Mouse (Mus musculus) midbrain, embryonic 14.5 days (tissue): ENCODE data around the gene Fgf9. TPM values are rescaled to one million over a fixed set of nuclear protein-coding genes. Genes with fewer than 3 reads are reported as not detected.
A peak's percentile ranks its signal among the peaks of the same experiment; 100 is the strongest.

Experiments
- ATAC-seq: fragments of 200-750 bp; cut with Nextera tagmentation; 2 replicates; pipeline ENCODE4 v1.8.0; 2017; ENCODE audit warnings: moderate number of reproducible peaks, moderate library complexity; ENCODE audit not compliant: low FRiP score, low TSS enrichment
- DNase-seq: peaks from one replicate; pipeline ENCODE4 v3.0.0-alpha.2; 2015
- H3K27ac ChIP-seq: fragments of 300-500 bp; sonication (generic); replicated peaks from 2 replicates; pipeline ENCODE4 v1.5.1; 2014; ENCODE audit warnings: mild to moderate bottlenecking, low read depth, low read length, moderate library complexity
- H3K27me3 ChIP-seq: fragments of 300-500 bp; sonication (generic); 2 replicates; pipeline ENCODE4 v1.6.1; 2014; ENCODE audit warnings: low read length, control low read depth, mixed read lengths; ENCODE audit not compliant: control insufficient read depth, insufficient read depth
- H3K36me3 ChIP-seq: fragments of 300-500 bp; sonication (generic); 2 replicates; pipeline ENCODE4 v1.6.1; 2014; ENCODE audit warnings: low read length, control low read depth; ENCODE audit not compliant: control insufficient read depth, insufficient read depth
- H3K4me1 ChIP-seq: fragments of 300-500 bp; sonication (generic); 2 replicates; pipeline ENCODE4 v1.6.1; 2014; ENCODE audit warnings: mild to moderate bottlenecking, antibody characterized with exemption, low read length, control low read depth; ENCODE audit not compliant: control insufficient read depth, insufficient read depth
- H3K4me2 ChIP-seq: fragments of 300-500 bp; sonication (generic); 2 replicates; pipeline ENCODE4 v1.6.1; 2014; ENCODE audit warnings: mild to moderate bottlenecking, low read length, moderate library complexity
- H3K4me3 ChIP-seq: fragments of 300-500 bp; sonication (generic); replicated peaks from 2 replicates; pipeline ENCODE4 v1.5.1; 2014; ENCODE audit warnings: low read depth, low read length
- H3K9ac ChIP-seq: fragments of 300-500 bp; sonication (generic); replicated peaks from 2 replicates; pipeline ENCODE4 v1.6.1; 2014; ENCODE audit warnings: mild to moderate bottlenecking, low read length, moderate library complexity
- H3K9me3 ChIP-seq: fragments of 300-500 bp; sonication (generic); 2 replicates; pipeline ENCODE4 v1.6.1; 2016; ENCODE audit warnings: low read length, control low read depth, mixed read lengths; ENCODE audit not compliant: control insufficient read depth
- WGBS: fragments of 180-500 bp; shearing (Covaris S2); extraction: QIAGEN DNeasy Blood & Tissue Kit; methylation state at CpG from one replicate; pipeline ENCODE4 v1.1.7; 2014; 5-methylcytosine and 5-hydroxymethylcytosine counted together
- polyA plus RNA-seq: library from polyadenylated mRNA; unstranded; fragments of >200 nt; fragmentation: Nextera tagmentation; extraction: Ambion mirVana; gene quantifications from 2 replicates; pipeline ENCODE4 v1.2.1, GENCODE M21; 2014

Fgf9 gene
- polyA plus RNA-seq, 1 experiment from 2014 or later = 13.5 TPM

GRCm38 (mm10) chr14:58071120-58071641, 834 bp downstream of the Fgf9 start:
- peak overlapping the region; percentile 66 for H3K9ac ChIP-seq
- 0% methylated on average over 26 of the region's 31 CpGs for WGBS
- no peaks in the 10 kb centered on the region for H3K9me3 ChIP-seq
- peak overlapping the region; percentile 98 for H3K4me2 ChIP-seq
- H3K27me3 ChIP-seq = peaks cover 40% of the 10 kb centered on the region
- DNase-seq (peak; percentile 63), ATAC-seq (peak; percentile 28; the same call in 1 of the 2 replicates)
- peak overlapping the region; percentile 66 for H3K4me3 ChIP-seq
- peaks cover 29% of the 10 kb centered on the region for H3K4me1 ChIP-seq
- peak overlapping the region; percentile 45 for H3K27ac ChIP-seq
- H3K36me3 ChIP-seq = no peaks in the 10 kb centered on the region

- DNase-seq = peak; percentile 93
- ATAC-seq = peak; percentile 69
- H3K36me3 ChIP-seq = no peaks in the 10 kb centered on the region
- H3K4me1 ChIP-seq = peaks cover 35% of the 10 kb centered on the region
- no peak overlapping the region for H3K27ac ChIP-seq
- no peaks in the 10 kb centered on the region for H3K9me3 ChIP-seq
- H3K4me3 ChIP-seq = peak overlapping the region; percentile 66
- H3K9ac ChIP-seq = peak overlapping the region; percentile 52
- WGBS = under 1% methylated on average over 85 of the region's 85 CpGs
- H3K4me2 ChIP-seq = peak overlapping the region; percentile 98
- H3K27me3 ChIP-seq = peaks cover 43% of the 10 kb centered on the region
Measured at GRCm38 (mm10) chr14:58071830-58072770, 1.8 kb downstream of the Fgf9 start.

GRCm38 (mm10) chr14:58072771-58073501, 2.6 kb downstream of the Fgf9 start:
- H3K27me3 ChIP-seq = peaks cover 52% of the 10 kb centered on the region
- WGBS = under 1% methylated on average over 29 of the region's 29 CpGs
- H3K27ac ChIP-seq = no peak overlapping the region
- ATAC-seq = no peak
- H3K36me3 ChIP-seq = no peaks in the 10 kb centered on the region
- H3K9ac ChIP-seq = peak overlapping the region; percentile 52
- H3K4me2 ChIP-seq = peak overlapping the region; percentile 98
- no peaks in the 10 kb centered on the region for H3K9me3 ChIP-seq
- H3K4me1 ChIP-seq = peaks cover 35% of the 10 kb centered on the region
- peak overlapping the region; percentile 66 for H3K4me3 ChIP-seq
- peak; percentile 57 for DNase-seq

- ATAC-seq (no peak), DNase-seq (peak; percentile 30)
- H3K27ac ChIP-seq = no peak overlapping the region
- H3K4me3 ChIP-seq = peak overlapping the region; percentile 66
- no peaks in the 10 kb centered on the region for H3K36me3 ChIP-seq
- peaks cover 51% of the 10 kb centered on the region for H3K27me3 ChIP-seq
- H3K4me2 ChIP-seq = peak overlapping the region; percentile 98
- H3K4me1 ChIP-seq = peaks cover 35% of the 10 kb centered on the region
- H3K9ac ChIP-seq = no peak overlapping the region
- H3K9me3 ChIP-seq = no peaks in the 10 kb centered on the region
- 2% methylated on average over 20 of the region's 20 CpGs for WGBS
Measured at GRCm38 (mm10) chr14:58073936-58074335, 3.6 kb downstream of the Fgf9 start.

GRCm38 (mm10) chr14:58074621-58075432, 4.5 kb downstream of the Fgf9 start:
- under 1% methylated on average over 61 of the region's 61 CpGs for WGBS
- Histone ChIP-seq H3K27ac (peak overlapping the region; percentile 88), H3K4me3 (peak overlapping the region; percentile 66), H3K36me3 (no peaks in the 10 kb centered on the region), H3K9ac (peak overlapping the region; percentile 75), H3K9me3 (no peaks in the 10 kb centered on the region), H3K4me2 (peak overlapping the region; percentile 98), H3K27me3 (peaks cover 43% of the 10 kb centered on the region), H3K4me1 (peaks cover 34% of the 10 kb centered on the region)
- ATAC-seq = peak; percentile 51
- peak; percentile 82 for DNase-seq

- H3K4me1 ChIP-seq = peaks cover 28% of the 10 kb centered on the region
- peak overlapping the region; percentile 75 for H3K9ac ChIP-seq
- ATAC-seq = peak; percentile 28
- peak overlapping the region; percentile 66 for H3K4me3 ChIP-seq
- peak overlapping the region; percentile 88 for H3K27ac ChIP-seq
- DNase-seq = peak; percentile 69
- peaks cover 42% of the 10 kb centered on the region for H3K27me3 ChIP-seq
- H3K9me3 ChIP-seq = no peaks in the 10 kb centered on the region
- under 1% methylated on average over 31 of the region's 31 CpGs for WGBS
- peak overlapping the region; percentile 98 for H3K4me2 ChIP-seq
- no peaks in the 10 kb centered on the region for H3K36me3 ChIP-seq
Measured at GRCm38 (mm10) chr14:58075433-58076029, 5.2 kb downstream of the Fgf9 start.

GRCm38 (mm10) chr14:58076030-58076521, 5.7 kb downstream of the Fgf9 start:
- WGBS = under 1% methylated on average over 38 of the region's 40 CpGs
- peak overlapping the region; percentile 88 for H3K27ac ChIP-seq
- ATAC-seq (peak; percentile 84), DNase-seq (peak; percentile 92)
- H3K9me3 ChIP-seq = no peaks in the 10 kb centered on the region
- peak overlapping the region; percentile 98 for H3K4me2 ChIP-seq
- no peaks in the 10 kb centered on the region for H3K36me3 ChIP-seq
- H3K9ac ChIP-seq = peak overlapping the region; percentile 75
- H3K4me3 ChIP-seq = peak overlapping the region; percentile 66
- peaks cover 25% of the 10 kb centered on the region for H3K4me1 ChIP-seq
- H3K27me3 ChIP-seq = peaks cover 42% of the 10 kb centered on the region
